Mouse (Mus musculus): ENCODE results near the gene Prr12. TPM values are rescaled to one million over a fixed set of nuclear protein-coding genes. Genes with fewer than 3 reads are reported as not detected.

Prr12 gene
- polyA plus RNA-seq, 1 experiment from 2014 or later = 14.0 TPM

DNA sequence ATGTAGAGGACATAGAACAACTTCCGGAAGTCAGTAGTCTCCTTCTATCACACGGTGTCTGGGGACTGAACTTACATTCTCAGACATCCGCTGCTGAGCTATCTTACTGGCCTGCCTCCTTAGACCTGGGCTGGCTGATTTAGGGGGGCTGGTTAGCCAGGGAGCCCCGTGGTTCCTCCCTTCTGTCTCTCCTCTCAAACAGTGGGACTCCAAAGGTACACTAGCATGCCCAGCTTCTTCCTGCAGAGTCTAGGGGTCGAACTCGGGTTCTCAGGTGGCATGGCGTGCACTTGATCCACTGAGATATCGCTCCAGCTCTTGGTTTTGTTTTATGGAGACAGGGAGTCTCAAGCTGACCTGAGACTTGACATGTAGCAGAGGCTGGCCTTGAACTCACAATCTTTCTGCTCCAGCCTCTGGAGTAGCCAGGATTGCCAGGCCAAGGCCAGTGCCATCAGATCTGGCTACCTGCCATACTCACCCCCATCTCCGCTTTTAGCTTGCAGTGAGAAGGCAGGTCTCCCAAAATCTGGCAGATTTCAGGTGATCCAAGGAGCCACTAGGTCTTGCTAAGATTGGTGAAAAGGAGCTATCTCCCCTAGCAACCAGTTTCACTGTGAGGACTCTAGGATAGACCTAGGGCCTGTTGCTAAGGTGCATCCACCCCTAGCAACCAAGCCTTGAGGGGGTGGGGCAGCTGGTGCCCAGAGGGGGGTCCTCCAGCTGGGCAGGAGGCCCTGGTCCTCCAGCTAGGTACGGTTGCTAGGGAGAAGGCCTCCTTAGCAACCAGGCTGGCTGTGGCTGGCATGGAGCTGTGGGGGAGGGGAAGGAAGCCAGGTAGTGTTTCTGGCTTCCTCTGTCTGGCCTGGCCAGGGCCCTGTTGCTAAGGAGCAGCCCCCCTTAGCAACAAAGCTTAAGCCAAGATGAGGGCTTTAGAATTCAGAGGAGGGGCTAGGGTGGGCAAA, 6.2 kb upstream of the Prr12 start:
- no peaks in the 10 kb centered on the region for H3K9me3 ChIP-seq (replicated peaks)
- 74% methylated on average over 10 of the region's 10 CpGs for WGBS
- 0 out of 2 replicates have a peak overlapping the region, but pooled peaks have one; percentile 6 for H3K4me3 ChIP-seq
- H3K36me3 ChIP-seq = no peaks in the 10 kb centered on the region
- H3K4me2 ChIP-seq (replicated peaks) = peak overlapping the region; percentile 15; the same call in 1 of the 2 replicates
- peak overlapping the region; percentile 49; the same call in 1 of the 2 replicates for H3K9ac ChIP-seq
- 0 out of 2 replicates have a peak, but pooled peaks have one; percentile 3 for ATAC-seq (ENCODE audit: low FRiP score)
- peak overlapping the region; percentile 35; the same call in 1 of the 2 replicates for H3K27ac ChIP-seq
- H3K27me3 ChIP-seq = no peaks in the 10 kb centered on the region
- peaks cover 31% of the 10 kb centered on the region for H3K4me1 ChIP-seq

DNA sequence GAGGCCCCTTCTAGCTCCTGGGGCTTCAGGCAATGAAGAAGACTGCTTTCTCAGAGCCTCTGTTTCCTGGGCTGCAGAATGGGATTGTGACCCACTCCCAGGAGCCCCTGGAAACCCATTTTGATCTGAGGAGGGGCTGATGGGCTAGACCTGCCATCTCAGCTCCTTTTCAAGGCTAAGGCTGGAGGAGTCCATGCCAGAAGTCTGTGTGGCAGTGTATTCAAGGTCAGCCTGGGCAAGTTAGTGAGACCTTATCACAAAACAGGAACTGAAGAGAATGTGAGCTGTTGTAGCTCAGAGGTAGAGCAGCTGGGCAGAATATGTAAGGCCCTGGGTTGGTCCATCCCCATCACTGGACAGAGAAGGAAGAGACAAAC, 4.3 kb upstream of the Prr12 start:
- Histone ChIP-seq H3K27me3 (no peaks in the 10 kb centered on the region), H3K27ac (no peak overlapping the region), H3K4me3 (no peak overlapping the region), H3K36me3 (no peaks in the 10 kb centered on the region), H3K4me2 (replicated peaks) (no peak overlapping the region), H3K9ac (no peak overlapping the region), H3K9me3 (replicated peaks) (no peaks in the 10 kb centered on the region), H3K4me1 (peaks cover 29% of the 10 kb centered on the region)
- ATAC-seq (ENCODE audit: low FRiP score) = no peak

DNA sequence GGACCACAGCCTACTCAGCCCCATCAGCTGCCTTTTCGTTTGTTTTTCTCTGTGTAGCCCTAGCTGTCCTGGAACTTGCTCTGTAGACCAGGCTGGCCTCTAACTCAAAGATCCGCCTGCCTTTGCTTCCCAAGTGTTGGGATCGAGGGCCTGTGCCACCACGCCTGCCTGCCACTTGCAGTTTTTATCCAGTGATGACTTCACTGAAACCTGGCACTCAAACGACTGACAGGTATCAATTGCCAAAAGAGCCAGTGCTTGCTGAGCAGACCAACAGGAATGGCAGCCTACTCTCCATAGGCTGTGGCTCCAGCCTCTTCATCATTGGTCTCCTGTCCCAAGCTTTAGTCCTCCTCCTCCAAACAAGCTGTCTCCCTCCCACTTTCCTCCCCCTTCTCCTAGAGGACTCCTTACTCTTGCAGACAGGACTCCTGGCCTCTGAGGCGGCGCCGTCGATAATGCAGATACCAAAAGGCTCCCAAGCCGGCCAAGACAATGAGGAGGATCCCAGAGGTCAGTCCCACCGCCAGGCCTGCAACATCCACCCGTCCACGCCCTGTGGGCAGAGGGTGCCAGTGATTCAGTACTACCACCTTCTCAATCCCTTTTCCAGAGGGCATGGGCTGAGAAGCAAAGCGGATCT, 3.8 kb upstream of the Prr12 start:
- Histone ChIP-seq H3K27ac (no peak overlapping the region), H3K4me2 (replicated peaks) (no peak overlapping the region), H3K4me1 (peaks cover 31% of the 10 kb centered on the region), H3K27me3 (no peaks in the 10 kb centered on the region), H3K9me3 (replicated peaks) (no peaks in the 10 kb centered on the region), H3K36me3 (no peaks in the 10 kb centered on the region), H3K9ac (no peak overlapping the region), H3K4me3 (no peak overlapping the region)
- no peak for ATAC-seq (ENCODE audit: low FRiP score)
- WGBS = 67% methylated on average over 14 of the region's 14 CpGs

DNA sequence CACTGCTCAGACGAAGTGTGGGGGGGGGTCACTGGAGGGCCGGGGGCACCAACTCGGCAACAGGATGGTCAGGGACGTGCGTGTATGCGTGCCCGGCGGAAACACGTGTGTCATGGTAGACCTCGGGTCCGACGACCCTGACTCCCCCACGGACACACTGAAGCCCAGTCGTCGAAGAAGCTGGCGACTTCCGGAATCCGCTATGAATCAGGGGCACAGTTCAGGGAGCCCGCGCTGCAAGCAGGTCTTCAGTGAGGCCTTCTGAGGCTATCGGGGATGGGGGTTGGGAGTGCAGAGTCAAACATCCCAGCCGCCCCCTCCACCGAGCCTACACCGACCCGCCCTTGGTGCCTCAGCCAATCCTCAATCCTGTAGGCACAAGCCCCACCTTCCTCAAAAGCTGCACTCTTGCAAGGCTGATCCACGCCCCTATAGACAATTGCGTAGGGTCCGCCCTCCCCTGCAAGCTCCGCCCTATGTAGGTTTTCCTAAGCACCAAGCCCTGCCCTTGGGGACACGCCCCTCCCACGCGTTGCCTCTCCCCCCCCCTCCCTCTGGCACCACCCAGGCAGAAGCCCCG, 1.3 kb upstream of the Prr12 start:
- Histone ChIP-seq H3K4me3 (peak overlapping the region; percentile 93), H3K27ac (peak overlapping the region; percentile 100), H3K4me2 (replicated peaks) (peak overlapping the region; percentile 98), H3K9me3 (replicated peaks) (no peaks in the 10 kb centered on the region), H3K9ac (peak overlapping the region; percentile 97), H3K27me3 (no peaks in the 10 kb centered on the region), H3K36me3 (peaks cover 14% of the 10 kb centered on the region), H3K4me1 (peaks cover 34% of the 10 kb centered on the region)
- peak; percentile 90 for ATAC-seq (ENCODE audit: low FRiP score)
- WGBS = under 1% methylated on average over 33 of the region's 33 CpGs

DNA sequence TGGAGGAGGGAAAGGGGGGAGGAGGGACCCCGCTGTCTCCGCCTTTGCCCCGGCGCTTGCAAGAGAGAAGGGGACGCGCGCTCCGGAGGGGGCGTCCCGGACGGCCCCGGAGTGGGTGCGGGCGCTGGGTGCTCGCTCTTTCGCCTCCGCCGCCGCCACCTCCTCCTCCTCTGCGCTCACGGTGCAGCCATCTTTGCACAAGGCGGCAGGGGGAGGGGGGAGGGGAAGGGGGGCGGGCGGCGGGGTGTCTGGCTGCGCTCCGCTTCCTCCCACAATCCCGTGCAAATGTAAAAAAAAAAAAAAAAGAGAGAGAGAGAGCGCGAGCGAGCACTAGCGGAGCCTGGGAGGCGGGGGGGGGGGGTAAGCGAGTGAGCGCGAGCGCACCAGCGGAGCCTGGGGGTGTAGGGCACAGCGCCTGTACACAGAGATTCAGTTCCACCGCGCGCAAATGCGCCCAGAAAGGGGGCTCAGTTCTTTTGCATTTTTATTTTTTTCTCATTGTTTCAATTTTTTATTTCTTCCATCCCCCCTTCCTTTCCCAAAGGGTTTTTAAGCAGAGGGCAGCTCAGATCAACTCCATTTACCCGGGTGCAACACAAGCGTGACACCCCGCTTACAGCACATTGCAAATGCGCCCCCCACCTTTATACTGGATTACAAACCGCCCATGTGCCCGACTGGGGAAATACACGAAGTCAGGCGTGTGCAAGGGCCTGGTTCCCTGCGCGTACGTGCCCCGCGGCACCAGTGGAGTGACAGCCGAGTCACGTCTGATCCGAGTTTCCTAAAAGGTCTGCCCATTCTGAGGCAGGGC, 643 bp upstream of the Prr12 start:
- Histone ChIP-seq H3K27me3 (no peaks in the 10 kb centered on the region), H3K4me1 (peaks cover 28% of the 10 kb centered on the region), H3K36me3 (peaks cover 21% of the 10 kb centered on the region), H3K9me3 (replicated peaks) (no peaks in the 10 kb centered on the region), H3K4me2 (replicated peaks) (peak overlapping the region; percentile 98), H3K9ac (peak overlapping the region; percentile 97), H3K27ac (peak overlapping the region; percentile 100), H3K4me3 (peak overlapping the region; percentile 93)
- peak; percentile 62 for ATAC-seq (ENCODE audit: low FRiP score)
- WGBS = under 1% methylated on average over 33 of the region's 59 CpGs

DNA sequence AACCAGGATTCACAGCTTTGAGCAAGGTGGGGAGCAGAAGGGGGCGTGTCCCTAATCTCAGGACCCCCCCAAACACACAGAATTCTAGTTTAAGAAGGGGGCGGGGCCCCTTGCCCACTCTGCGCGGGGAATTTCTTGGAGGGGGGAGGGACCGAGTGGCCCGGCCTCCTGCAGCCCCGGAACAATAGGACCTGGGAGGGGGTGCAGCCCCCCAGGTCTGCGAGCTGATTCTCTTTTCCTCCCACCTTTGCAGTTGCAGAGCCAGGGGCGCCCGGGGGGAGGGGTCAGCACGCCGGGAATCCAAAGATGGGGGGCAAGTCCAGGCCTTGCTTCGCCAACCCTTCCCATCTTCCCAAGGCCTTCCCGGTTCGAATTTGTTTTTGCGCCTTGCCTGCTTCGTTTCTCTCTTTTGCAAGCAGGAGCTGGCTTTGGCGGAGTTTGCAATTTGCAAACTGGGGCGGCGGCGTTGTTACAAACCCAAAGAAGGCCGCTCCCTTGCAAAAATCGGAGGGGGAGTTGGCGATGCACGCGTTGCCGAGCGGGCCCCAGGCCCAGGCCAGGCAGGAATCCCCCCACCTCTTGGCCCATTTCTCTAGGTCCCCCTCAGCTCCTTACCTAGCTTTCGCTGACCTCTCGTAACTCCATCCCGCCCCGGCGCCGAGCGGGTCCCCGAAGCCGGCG, 360 bp downstream of the Prr12 start:
- Histone ChIP-seq H3K4me3 (peak overlapping the region; percentile 93), H3K9ac (peak overlapping the region; percentile 97), H3K36me3 (peaks cover 31% of the 10 kb centered on the region), H3K4me2 (replicated peaks) (peak overlapping the region; percentile 98), H3K4me1 (peaks cover 28% of the 10 kb centered on the region), H3K9me3 (replicated peaks) (no peaks in the 10 kb centered on the region), H3K27me3 (no peaks in the 10 kb centered on the region), H3K27ac (peak overlapping the region; percentile 100)
- WGBS = 0% methylated on average over 37 of the region's 38 CpGs
- ATAC-seq (ENCODE audit: low FRiP score) = no peak

DNA sequence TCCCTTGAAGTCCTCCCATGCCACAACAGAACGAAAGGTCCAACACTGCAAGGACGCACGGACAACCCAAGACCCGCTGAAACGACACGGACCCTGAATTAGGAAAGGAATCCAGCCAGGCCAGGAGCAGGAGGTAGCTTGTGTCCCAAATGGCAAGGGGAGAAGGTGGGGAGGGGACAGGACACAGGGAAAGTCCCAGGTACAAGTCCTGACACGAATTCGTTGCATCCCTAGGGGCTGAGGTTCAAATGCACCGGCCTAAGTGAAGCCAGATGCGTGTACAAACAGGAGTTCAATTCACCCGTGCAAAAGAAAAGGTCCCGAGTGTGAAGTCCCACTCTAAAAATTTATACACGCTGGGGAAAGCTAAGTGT, 1.1 kb downstream of the Prr12 start:
- Histone ChIP-seq H3K36me3 (peaks cover 38% of the 10 kb centered on the region), H3K27ac (peak overlapping the region; percentile 100), H3K4me2 (replicated peaks) (peak overlapping the region; percentile 98), H3K27me3 (no peaks in the 10 kb centered on the region), H3K9ac (peak overlapping the region; percentile 97), H3K4me3 (peak overlapping the region; percentile 93), H3K9me3 (replicated peaks) (no peaks in the 10 kb centered on the region), H3K4me1 (peaks cover 28% of the 10 kb centered on the region)
- no peak for ATAC-seq (ENCODE audit: low FRiP score)
- 2% methylated on average over 13 of the region's 13 CpGs for WGBS

DNA sequence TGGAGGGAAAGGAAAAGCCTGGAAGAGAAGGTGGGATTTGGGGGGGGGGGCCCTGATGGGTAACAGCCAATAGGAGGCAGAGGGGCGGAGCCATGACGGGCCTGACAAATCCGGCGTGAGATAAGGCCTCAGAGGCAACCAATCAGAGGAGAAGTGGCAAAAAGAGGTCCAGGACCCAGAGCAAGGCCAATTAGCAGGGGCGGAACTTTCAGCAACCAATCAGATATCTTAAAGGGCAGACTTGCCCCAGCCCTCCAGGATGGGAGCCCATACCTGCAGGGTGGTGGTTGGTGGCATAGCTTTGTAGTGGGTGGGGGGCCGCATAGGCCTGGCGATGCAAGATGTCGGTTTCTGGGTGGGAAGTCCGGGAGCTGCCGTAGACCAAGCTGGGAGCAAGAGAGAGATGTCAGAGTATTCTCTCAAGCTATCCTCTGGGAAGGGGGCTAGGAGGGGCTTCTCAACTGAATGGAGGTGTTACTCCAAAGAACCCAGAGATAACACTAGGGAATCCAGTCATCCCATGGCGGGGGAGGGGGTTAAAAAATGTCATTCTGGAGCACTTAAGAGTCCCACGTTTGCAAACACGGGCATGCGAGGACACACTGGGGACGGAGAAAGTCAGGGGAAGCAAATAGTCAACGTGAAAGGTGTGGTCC, 1.6 kb downstream of the Prr12 start:
- H3K9me3 ChIP-seq (replicated peaks) = no peaks in the 10 kb centered on the region
- peaks cover 28% of the 10 kb centered on the region for H3K4me1 ChIP-seq
- peak; percentile 46 for ATAC-seq (ENCODE audit: low FRiP score)
- H3K9ac ChIP-seq = peak overlapping the region; percentile 97
- peak overlapping the region; percentile 98 for H3K4me2 ChIP-seq (replicated peaks)
- peak overlapping the region; percentile 93 for H3K4me3 ChIP-seq
- 2% methylated on average over 16 of the region's 16 CpGs for WGBS
- peak overlapping the region; percentile 100 for H3K27ac ChIP-seq
- H3K36me3 ChIP-seq = peaks cover 44% of the 10 kb centered on the region
- H3K27me3 ChIP-seq = no peaks in the 10 kb centered on the region

DNA sequence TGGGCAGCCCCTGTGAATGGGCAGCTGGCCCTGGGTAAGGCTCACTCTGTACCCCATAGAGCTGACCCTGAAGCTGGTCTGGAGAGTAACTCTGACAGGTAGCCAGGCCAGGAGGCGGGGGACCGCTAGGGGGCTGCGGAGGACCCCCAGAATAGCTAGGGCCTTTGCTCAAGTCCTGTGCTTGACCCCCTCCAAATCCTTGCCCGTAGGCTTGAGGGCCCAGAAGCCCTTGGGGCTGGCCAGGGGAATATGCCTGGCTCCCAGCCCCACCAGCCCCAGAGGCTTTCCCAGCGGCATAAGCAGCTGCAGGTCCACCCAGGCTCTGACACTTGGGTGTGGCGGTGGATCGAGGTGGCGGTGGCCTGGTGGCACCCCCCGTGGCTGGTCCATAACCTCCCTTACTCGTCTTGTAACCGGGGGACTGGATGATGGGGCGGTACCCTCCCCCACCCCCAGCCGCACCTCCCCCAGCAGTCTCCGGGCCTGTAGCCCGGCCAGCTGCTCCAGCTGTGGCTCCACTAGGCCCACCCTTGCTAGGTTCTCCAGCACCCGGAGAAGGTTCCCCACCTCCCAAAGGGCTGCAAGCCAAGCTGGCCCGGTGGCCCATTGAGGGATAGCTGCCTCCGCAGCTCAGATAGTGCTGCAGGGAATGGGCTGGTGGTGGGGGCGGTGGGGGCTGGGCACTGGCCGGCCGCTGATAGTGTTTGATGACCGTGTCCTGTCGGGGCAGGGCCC, 3.6 kb downstream of the Prr12 start:
- H3K4me3 ChIP-seq = no peak overlapping the region
- ATAC-seq (ENCODE audit: low FRiP score) = no peak
- H3K27me3 ChIP-seq = no peaks in the 10 kb centered on the region
- peaks cover 25% of the 10 kb centered on the region for H3K4me1 ChIP-seq
- H3K9ac ChIP-seq = no peak overlapping the region
- WGBS = 90% methylated on average over 23 of the region's 23 CpGs
- no peak overlapping the region for H3K4me2 ChIP-seq (replicated peaks)
- no peaks in the 10 kb centered on the region for H3K9me3 ChIP-seq (replicated peaks)
- no peak overlapping the region for H3K27ac ChIP-seq
- H3K36me3 ChIP-seq = peaks cover 63% of the 10 kb centered on the region

DNA sequence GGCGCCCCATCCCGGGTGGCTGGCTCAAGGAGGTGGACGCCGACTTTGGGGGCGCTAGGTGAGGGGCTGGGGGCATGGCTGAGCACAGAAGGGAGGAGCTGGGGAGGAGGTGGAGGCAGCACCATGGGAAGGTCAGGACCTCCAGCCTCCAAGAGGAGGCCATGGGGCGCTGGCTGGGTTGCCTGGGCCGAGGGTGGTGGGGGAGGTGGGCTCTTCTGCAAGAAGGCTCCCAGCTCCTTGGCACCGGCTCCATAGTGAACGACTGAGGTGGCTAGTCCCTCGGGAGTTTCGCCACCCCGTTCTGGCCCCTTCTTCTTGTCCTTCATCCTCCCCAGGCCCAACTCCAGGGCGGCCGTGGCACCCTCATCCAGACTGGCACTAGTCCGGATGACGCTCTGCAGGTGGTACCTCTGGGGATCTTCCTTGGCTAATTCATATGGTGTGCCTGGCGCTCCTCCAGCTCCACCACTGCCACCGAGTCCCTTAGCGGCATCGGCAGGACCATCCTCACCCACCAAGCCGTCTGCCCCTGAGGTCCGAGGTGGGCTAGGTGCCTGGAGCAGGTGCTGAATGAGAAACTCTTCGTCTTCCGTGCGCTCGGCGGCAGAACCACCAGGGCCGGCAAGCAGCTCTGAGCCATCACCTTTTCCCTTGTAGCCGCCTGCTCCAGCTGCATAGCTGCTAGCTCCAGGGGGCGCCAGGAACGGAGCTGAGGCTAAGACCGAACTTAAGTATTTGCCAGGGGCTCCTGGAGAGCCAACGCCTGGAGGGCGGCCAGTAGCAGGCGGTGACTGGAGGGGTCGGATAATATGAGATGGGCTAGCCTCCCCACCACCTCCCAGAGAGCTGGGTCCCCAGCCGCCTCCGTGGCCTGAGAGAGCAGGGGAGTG, 4.4 kb downstream of the Prr12 start:
- Histone ChIP-seq H3K4me2 (replicated peaks) (no peak overlapping the region), H3K9ac (no peak overlapping the region), H3K4me1 (peaks cover 22% of the 10 kb centered on the region), H3K4me3 (no peak overlapping the region), H3K27ac (no peak overlapping the region), H3K9me3 (replicated peaks) (no peaks in the 10 kb centered on the region), H3K27me3 (no peaks in the 10 kb centered on the region), H3K36me3 (peaks cover 72% of the 10 kb centered on the region)
- 93% methylated on average over 38 of the region's 38 CpGs for whole genome bisulfite sequencing
- no peak for ATAC-seq (ENCODE audit: low FRiP score)
